Mouse (Mus musculus) myocyte (in vitro differentiated cells): ENCODE measurements around the gene Gm21962.

Source experiments
- E2F4 ChIP-seq: IDR thresholded peaks from one replicate; pipeline ENCODE4 v1.6.1; 2011; ENCODE audit warnings: mild to moderate bottlenecking, control low read depth, moderate library complexity; ENCODE audit not compliant: insufficient read depth
- MAX ChIP-seq: IDR thresholded peaks from one replicate; pipeline ENCODE4 v1.6.1; 2011; ENCODE audit warnings: low read depth, mild to moderate bottlenecking, control low read depth
- MYOD1 ChIP-seq, 3 experiments: IDR thresholded peaks; one replicate each; pipeline ENCODE4 v1.6.1; 2011; ENCODE audit warnings: control low read depth in 2 of 3, low read depth in 2 of 3, mild to moderate bottlenecking in 2 of 3, moderate library complexity in 1 of 3; ENCODE audit not compliant: insufficient read length in 2 of 3, control insufficient read depth in 1 of 3
- MYOG ChIP-seq, 3 experiments: IDR thresholded peaks; one replicate each; pipeline ENCODE4 v1.6.1; 2011; ENCODE audit warnings: control low read depth in 2 of 3, low read depth in 2 of 3, mild to moderate bottlenecking in 2 of 3; ENCODE audit not compliant: insufficient read length in 2 of 3, control insufficient read depth in 1 of 3, insufficient read depth in 1 of 3
- POLR2A ChIP-seq: IDR thresholded peaks from one replicate; pipeline ENCODE4 v1.6.1; 2011; ENCODE audit warnings: low read depth, mild to moderate bottlenecking, control low read depth, moderate library complexity; ENCODE audit not compliant: insufficient read length
- POLR2AphosphoS2 ChIP-seq: IDR thresholded peaks from one replicate; pipeline ENCODE4 v1.6.1; 2011; ENCODE audit warnings: low read depth, control low read depth; ENCODE audit not compliant: insufficient read length
- REST ChIP-seq: IDR thresholded peaks from one replicate; pipeline ENCODE4 v1.6.1; 2011; ENCODE audit warnings: mild to moderate bottlenecking, control low read depth, moderate library complexity; ENCODE audit not compliant: insufficient read depth, insufficient read length
- SRF ChIP-seq: IDR thresholded peaks from one replicate; pipeline ENCODE4 v1.6.1; 2011; ENCODE audit warnings: low read depth; ENCODE audit not compliant: control insufficient read depth, insufficient read length
- USF1 ChIP-seq: IDR thresholded peaks from one replicate; pipeline ENCODE4 v1.6.1; 2011; ENCODE audit warnings: low read depth, mild to moderate bottlenecking, control low read depth, moderate library complexity

DNA sequence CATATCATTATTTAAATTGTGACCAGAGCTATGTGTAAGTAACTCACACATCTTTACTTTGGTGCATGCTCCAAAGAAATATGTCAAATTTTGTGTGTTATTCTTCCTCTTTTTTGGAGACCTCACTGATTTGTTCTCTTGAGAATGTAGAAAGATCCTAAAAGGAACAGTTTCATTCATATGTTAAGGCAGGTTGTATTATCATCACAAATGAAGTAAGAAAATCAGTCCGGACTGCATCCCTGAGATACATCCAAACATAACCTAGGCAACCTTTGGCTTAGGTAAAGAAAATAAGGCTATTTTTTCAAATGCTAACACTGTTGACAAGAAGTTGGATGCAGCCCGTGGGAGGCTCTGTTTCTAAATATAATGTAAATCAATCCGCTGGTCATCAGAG lies 28.8 kb upstream of the Gm21962 start:
- TF ChIP-seq POLR2A (no peak), USF1 (no peak), REST (no peak), MYOG (IDR thresholded peaks at IDR 0.05; ENCODE audit: control insufficient read depth in 1 of 3, insufficient read depth in 1 of 3, insufficient read length in 2 of 3, low read depth in 2 of 3) (no peak), SRF (no peak), MYOD1 (IDR thresholded peaks at IDR 0.05; ENCODE audit: control insufficient read depth in 1 of 3, insufficient read length in 2 of 3, low read depth in 2 of 3) (no peak), E2F4 (no peak), POLR2AphosphoS2 (no peak), MAX (no peak)
